ENCODE assay signal across 17 mouse cellular contexts in genomic region chr5:114970824-114971227, GRCm38 (mm10). TPM values are rescaled to one million over a fixed set of nuclear protein-coding genes. Genes with fewer than 3 reads are reported as not detected.
DNase-seq lines count a peak whose midpoint lies in the region; ATAC-seq and TF ChIP-seq lines count a peak whose summit lies in the region.
"Had no signal": no experiment of that assay in that cellular context is flagged by ENCODE, and none has a peak within 500 bp of the region (broad histone marks: within the 10 kb centered on the region; RNA-seq: fewer than 3 reads in every experiment).

Hnf1a (minus strand) TSS chr5:114971094.

- in situ Hi-C loops in ES-E14 (cut with MboI; ENCODE audit: low sequenced_read_pairs in 2 of 2, unreplicated experiment in 2 of 2): loop anchor here in 1 of 2 experiments (10.0 kb wide), 1 partner anchor 134 kb away; no protein-coding TSS in a partner anchor

- no peaks in the 10 kb centered on the region for H3K9me3 ChIP-seq in ES-E14 (ENCODE audit: control insufficient read depth, insufficient read depth, low read depth, low read length)
- no peaks in the 10 kb centered on the region for H3K9me3 ChIP-seq in intestine, postnatal 0 days (ENCODE audit: control insufficient read depth)
- no peaks in the 10 kb centered on the region for H3K9me3 ChIP-seq in liver, postnatal 0 days (ENCODE audit: low read length)
- H3K9me3 ChIP-seq: forebrain, embryonic 10.5 days had no signal

- H3K9ac ChIP-seq in ES-E14 (ENCODE audit: insufficient read depth, low read depth, low read length, poor library complexity, severe bottlenecking): peak within 1 kb of the TSS; percentile 63
- peak within 1 kb of the TSS; percentile 45 for H3K9ac ChIP-seq in intestine, postnatal 0 days (ENCODE audit: low read depth, low read length)
- H3K9ac ChIP-seq in liver, postnatal 0 days (replicated peaks): peak within 1 kb of the TSS; percentile 76
- H3K9ac ChIP-seq: hindbrain, embryonic 14.5 days had no signal

- H3K27me3 ChIP-seq in intestine, postnatal 0 days (replicated peaks; ENCODE audit: control insufficient read depth, insufficient read depth, low read length): no peaks in the 10 kb centered on the region
- H3K27me3 ChIP-seq in liver, postnatal 0 days (ENCODE audit: insufficient read depth, low read length): no peaks in the 10 kb centered on the region

- H3K4me3 ChIP-seq in ES-E14 (ENCODE audit: insufficient read depth in 1 of 2, low read depth in 1 of 2, low read length in 2 of 2, poor library complexity in 1 of 2, severe bottlenecking in 1 of 2): peak within 1 kb of the TSS; percentile 43 to 50
- peak within 1 kb of the TSS; percentile 49 for H3K4me3 ChIP-seq in intestine, postnatal 0 days (ENCODE audit: low read depth, low read length)
- H3K4me3 ChIP-seq in liver, postnatal 0 days (ENCODE audit: low read depth, low read length): peak within 1 kb of the TSS; percentile 56
- H3K4me3 ChIP-seq: forebrain, embryonic 10.5 days; gastrocnemius, adult 2 months; myocyte had no signal

- no peak within 1 kb of the TSS for H3K27ac ChIP-seq in ES-E14 (ENCODE audit: insufficient read depth, low read depth, low read length, poor library complexity, severe bottlenecking)
- H3K27ac ChIP-seq in intestine, postnatal 0 days (ENCODE audit: low read depth, low read length): peak within 1 kb of the TSS; percentile 95
- H3K27ac ChIP-seq in liver, postnatal 0 days (ENCODE audit: low read depth): peak within 1 kb of the TSS; percentile 90
- H3K27ac ChIP-seq: forebrain, embryonic 10.5 days; gastrocnemius, adult 2 months; hindbrain, embryonic 14.5 days had no signal

- TF ChIP-seq EP300 in liver, postnatal 0 days (IDR thresholded peaks at IDR 0.05; ENCODE audit: low read depth): peak; percentile 30; the same call in 1 of the 2 replicates

- DNase-seq in ES-E14 (ENCODE audit: low read depth, low spot score): no peak
- peak; percentile 71 to 91 for DNase-seq in kidney, postnatal 25 days
- peak; percentile 66 for DNase-seq in liver, postnatal 0 days
- DNase-seq in thymus, postnatal 36 days: no peak
- DNase-seq in lung, postnatal 10 days: no peak
- no peak for DNase-seq in ovary, postnatal 36 days (ENCODE audit: low spot score)
- DNase-seq: adrenal gland, postnatal 14 days; gastrocnemius, adult 2 months; thymus, postnatal 14 days had no signal

- 28% methylated on average over 17 of the region's 17 CpGs for WGBS in intestine, postnatal 0 days
- WGBS in liver, postnatal 0 days (ENCODE audit: insufficient replicate concordance): 63% methylated on average over 12 of the region's 17 CpGs

- H3K4me1 ChIP-seq in ES-E14 (ENCODE audit: control insufficient read depth in 2 of 2, insufficient read depth in 2 of 2, low read length in 2 of 2, poor library complexity in 1 of 2): peaks cover 0 to 21% of the 10 kb centered on the region in 2 experiments; a peak in 2 of 4 replicates
- H3K4me1 ChIP-seq in intestine, postnatal 0 days (replicated peaks; ENCODE audit: control insufficient read depth, insufficient read depth, low read length): no peaks in the 10 kb centered on the region
- H3K4me1 ChIP-seq in liver, postnatal 0 days (ENCODE audit: insufficient read depth): peaks cover 10% of the 10 kb centered on the region

- no peak for TF ChIP-seq CTCF in intestine, postnatal 0 days (IDR thresholded peaks at IDR 0.05; ENCODE audit: low read depth)
- TF ChIP-seq CTCF in liver, postnatal 0 days (IDR thresholded peaks at IDR 0.05; ENCODE audit: low read depth): no peak

- H3K36me3 ChIP-seq in ES-E14 (ENCODE audit: control insufficient read depth, insufficient read depth, low read length, poor library complexity, severe bottlenecking): no peaks in the 10 kb centered on the region
- no peaks in the 10 kb centered on the region; the same call in 1 of the 2 replicates for H3K36me3 ChIP-seq in intestine, postnatal 0 days (ENCODE audit: control insufficient read depth, insufficient read depth)
- H3K36me3 ChIP-seq in liver, postnatal 0 days (replicated peaks; ENCODE audit: insufficient read depth, low read length): no peaks in the 10 kb centered on the region
- H3K36me3 ChIP-seq: forebrain, embryonic 10.5 days had no signal

- ATAC-seq in intestine, postnatal 0 days: peak; percentile 84
- ATAC-seq in liver, postnatal 0 days: peak; percentile 84
- ATAC-seq: CD4-positive, CD25-positive, alpha-beta regulatory T cell, adult 4 months had no signal

- peak within 1 kb of the TSS; percentile 69 for H3K4me2 ChIP-seq in intestine, postnatal 0 days (replicated peaks; ENCODE audit: low read depth)
- H3K4me2 ChIP-seq in liver, postnatal 0 days (ENCODE audit: low read depth, low read length): peak within 1 kb of the TSS; percentile 64
- H3K4me2 ChIP-seq: hindbrain, embryonic 14.5 days had no signal

TF ChIP-seq in ES-E14, 5 proteins besides CTCF, POLR2A, EP300 and RAD21:
- no peak for TF ChIP-seq HCFC1 (IDR thresholded peaks at IDR 0.05; ENCODE audit: borderline replicate concordance, insufficient read depth, low read length)
- TF ChIP-seq CHD2 (IDR thresholded peaks at IDR 0.05; ENCODE audit: low read depth, low read length): no peak
- no peak for TF ChIP-seq MAFK (IDR thresholded peaks at IDR 0.05; ENCODE audit: insufficient read depth, low read depth, low read length)
- TF ChIP-seq ZNF384 (IDR thresholded peaks at IDR 0.05; ENCODE audit: low read depth, low read length): no peak

RNA-seq across cellular contexts. Expression of gene Hnf1a, which starts in this region (rescaled TPM):
- total RNA-seq in ES-E14 (2012; rRNA removed): 2.0 and 4.5 TPM in 2 replicates
- 15.9 and 16.1 TPM in 2 replicates for polyA plus RNA-seq in intestine, postnatal 0 days (2015; fragmentation: Nextera tagmentation; extraction: Ambion mirVana)
- polyA plus RNA-seq in liver, postnatal 0 days (2015; fragmentation: Nextera tagmentation; extraction: Ambion mirVana): 5.6 and 7.0 TPM in 2 replicates
- total RNA-seq: gastrocnemius, adult 2 months; layer of hippocampus, postnatal 14 days; megakaryocyte progenitor cell, adult 5-6 weeks had no signal
- polyA plus RNA-seq: forebrain, embryonic 10.5 days; heart, embryonic 14.5 days; hindbrain, embryonic 14.5 days; myocyte had no signal

Comparison
In these comparisons a context has a peak if more than half of its experiments do, and no peak if none do; other contexts are left out.
1. DNase-seq: peak in kidney, postnatal 25 days (2 of 2) and liver, postnatal 0 days (single experiment); none in ES-E14 (single experiment), thymus, postnatal 36 days (0 of 2), lung, postnatal 10 days (single experiment) and ovary, postnatal 36 days (single experiment).
2. Peak in every context shown above with its lines, with median percentiles within 50 percentile points of each other: H3K4me3 ChIP-seq and H3K9ac ChIP-seq.